Mouse (Mus musculus) lung, postnatal 0 days (tissue): ENCODE measurements at regions not wholly inside any gene's neighbourhood (a gene's known extent, or its start where the extent isn't known, plus 50 kb on each side); places are given as distances from the start of the nearest gene placed in this dataset.

ENCODE experiments used
- CTCF ChIP-seq: IDR thresholded peaks from 2 replicates; pipeline ENCODE4 v1.5.1; 2016; ENCODE audit warnings: antibody characterized with exemption, mild to moderate bottlenecking
- EP300 ChIP-seq: IDR thresholded peaks from 2 replicates; pipeline ENCODE4 v1.6.1; 2016; ENCODE audit warnings: antibody characterized with exemption, mild to moderate bottlenecking, control low read depth

DNA sequence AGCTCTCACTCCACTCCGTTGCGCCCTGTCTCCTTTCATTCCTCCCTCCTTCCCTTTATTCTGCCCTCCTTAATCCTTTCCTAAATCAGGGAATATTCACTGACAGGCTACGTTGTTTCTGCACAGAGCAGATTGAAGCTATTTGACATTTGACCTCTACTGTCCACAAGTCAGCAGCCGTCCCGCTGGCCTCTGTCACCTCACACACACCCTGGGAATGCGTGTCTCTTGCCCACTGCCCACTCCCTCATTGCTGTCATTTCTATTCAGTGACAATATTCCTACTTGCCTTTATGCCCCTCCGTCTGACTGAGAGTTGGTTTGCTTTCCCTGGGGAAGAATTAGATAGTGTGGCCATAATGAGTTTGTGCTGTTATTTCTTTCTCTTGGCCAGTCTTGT, 188.1 kb upstream of the 1700012A03Rik start:
- no peak for TF ChIP-seq CTCF
- TF ChIP-seq EP300 = no peak
